In genomic region chr17:71018616-71019308, GRCm38 (mm10) we compare ENCODE assay signal across 25 mouse cellular contexts. TPM values are rescaled to one million over a fixed set of nuclear protein-coding genes. Genes with fewer than 3 reads are reported as not detected.
DNase-seq lines count a peak whose midpoint lies in the region; ATAC-seq and TF ChIP-seq lines count a peak whose summit lies in the region.
"Had no signal": no experiment of that assay in that cellular context is flagged by ENCODE, and none has a peak within 500 bp of the region (broad histone marks: within the 10 kb centered on the region; RNA-seq: fewer than 3 reads in every experiment).

No protein-coding gene starts in this region.

- TF ChIP-seq CTCF in heart, postnatal 0 days (IDR thresholded peaks at IDR 0.05; ENCODE audit: low read depth), result no peak

- H3K79me2 ChIP-seq in myocyte (ENCODE audit: control insufficient read depth, insufficient read depth), result no peaks in the 10 kb centered on the region

- TF ChIP-seq POLR2A in myocyte (IDR thresholded peaks at IDR 0.05; ENCODE audit: insufficient read length, low read depth), result no peak

- H3K36me3 ChIP-seq in heart, embryonic 15.5 days, result peaks cover 3% of the 10 kb centered on the region; the same call in 1 of the 2 replicates
- H3K36me3 ChIP-seq in heart, postnatal 0 days (replicated peaks; ENCODE audit: control insufficient read depth, insufficient read depth, low read length), result peaks cover 7% of the 10 kb centered on the region
- no peaks in the 10 kb centered on the region for H3K36me3 ChIP-seq in myocyte (ENCODE audit: control insufficient read depth, insufficient read depth)
- H3K36me3 ChIP-seq: embryonic facial prominence, embryonic 13.5 days; G1E; liver, embryonic 13.5 days; lung, embryonic 15.5 days had no signal

- DNase-seq in heart, adult 11 months, result peak; percentile 54
- DNase-seq in heart, adult 9 months (ENCODE audit: low spot score in 2 of 2), result no peak
- DNase-seq in heart, postnatal 36 days, result no peak
- no peak for DNase-seq in heart, postnatal 0 days (ENCODE audit: low spot score)
- no peak for DNase-seq in cerebellum, adult 18-20 months
- DNase-seq: adrenal gland, postnatal 10 days; cerebellum, postnatal 10 days; kidney, adult 18-20 months; kidney, postnatal 14 days; left cerebral cortex, postnatal 4 days; liver, embryonic 13.5 days; midbrain, embryonic 14.5 days; spleen, adult 18-20 months; thymus, postnatal 36 days had no signal

- intact Hi-C loops in heart, postnatal 36 days (cut with DNase I), result loop anchor here (2.0 kb wide), 1 partner anchor 14 kb away; no protein-coding TSS in a partner anchor

- WGBS in heart, embryonic 15.5 days, result 47% methylated on average over 15 of the region's 15 CpGs
- 38% methylated on average over 15 of the region's 15 CpGs for WGBS in heart, postnatal 0 days

- H3K9me3 ChIP-seq in heart, embryonic 15.5 days (replicated peaks), result no peaks in the 10 kb centered on the region
- H3K9me3 ChIP-seq in heart, postnatal 0 days (replicated peaks; ENCODE audit: control insufficient read depth, low read length), result no peaks in the 10 kb centered on the region
- H3K9me3 ChIP-seq: embryonic facial prominence, embryonic 13.5 days; G1E; liver, embryonic 13.5 days; lung, embryonic 15.5 days had no signal

- no peak for ATAC-seq in heart, embryonic 15.5 days (replicated peaks; ENCODE audit: insufficient number of reproducible peaks, insufficient read depth, low FRiP score, low read depth)
- no peak for ATAC-seq in heart, postnatal 0 days (ENCODE audit: insufficient read depth, low read depth)
- ATAC-seq: activated CD4-positive, CD25-positive, alpha-beta regulatory T cell, adult 4 months; forebrain, embryonic 16.5 days had no signal

- H3K4me2 ChIP-seq in heart, embryonic 15.5 days, result peak overlapping the region; percentile 32
- peak overlapping the region; percentile 74 for H3K4me2 ChIP-seq in heart, postnatal 0 days (ENCODE audit: low read depth, low read length)
- H3K4me2 ChIP-seq in myocyte (ENCODE audit: low read depth), result peak overlapping the region; percentile 2
- H3K4me2 ChIP-seq: embryonic facial prominence, embryonic 13.5 days; hindbrain, embryonic 14.5 days; lung, embryonic 15.5 days had no signal

- H3ac ChIP-seq in myocyte (ENCODE audit: control insufficient read depth, insufficient read length), result no peak overlapping the region

- H3K4me1 ChIP-seq in heart, embryonic 15.5 days (replicated peaks), result peaks cover 42% of the 10 kb centered on the region
- peaks cover 22% of the 10 kb centered on the region for H3K4me1 ChIP-seq in heart, postnatal 0 days (ENCODE audit: control insufficient read depth, insufficient read depth)

- H3K27me3 ChIP-seq in heart, embryonic 15.5 days, result no peaks in the 10 kb centered on the region
- H3K27me3 ChIP-seq in heart, postnatal 0 days (ENCODE audit: control insufficient read depth, insufficient read depth, low read length), result no peaks in the 10 kb centered on the region
- H3K27me3 ChIP-seq in myocyte (ENCODE audit: control insufficient read depth, insufficient read depth, insufficient read length), result no peaks in the 10 kb centered on the region
- H3K27me3 ChIP-seq: embryonic facial prominence, embryonic 13.5 days; liver, embryonic 13.5 days; lung, embryonic 15.5 days had no signal

- H3K27ac ChIP-seq in heart, embryonic 15.5 days, result peak overlapping the region; percentile 97
- peak overlapping the region; percentile 99 for H3K27ac ChIP-seq in heart, postnatal 0 days (ENCODE audit: low read depth)
- H3K27ac ChIP-seq: embryonic facial prominence, embryonic 13.5 days; hindbrain, embryonic 14.5 days; layer of hippocampus, adult 2 months; left cerebral cortex, adult 2 months; liver, embryonic 13.5 days; macrophage had no signal

- no peak for TF ChIP-seq EP300 in heart, postnatal 0 days (IDR thresholded peaks at IDR 0.05; ENCODE audit: low read depth)

- H3K9ac ChIP-seq in heart, embryonic 15.5 days, result no peak overlapping the region
- peak overlapping the region; percentile 79; the same call in 1 of the 2 replicates for H3K9ac ChIP-seq in heart, postnatal 0 days (replicated peaks; ENCODE audit: low read depth, low read length)
- H3K9ac ChIP-seq: embryonic facial prominence, embryonic 13.5 days; hindbrain, embryonic 14.5 days; lung, embryonic 15.5 days had no signal

- H3K4me3 ChIP-seq in heart, embryonic 15.5 days, result peak overlapping the region; percentile 56
- H3K4me3 ChIP-seq in heart, postnatal 0 days (ENCODE audit: low read depth, low read length), result peak overlapping the region; percentile 58
- peak overlapping the region; percentile 16 for H3K4me3 ChIP-seq in myocyte
- H3K4me3 ChIP-seq: embryonic facial prominence, embryonic 13.5 days; layer of hippocampus, adult 2 months; left cerebral cortex, adult 2 months; liver, embryonic 13.5 days; lung, embryonic 15.5 days had no signal

TF ChIP-seq in myocyte, 11 proteins besides CTCF, POLR2A, EP300 and RAD21:
- TF ChIP-seq CEBPB (IDR thresholded peaks at IDR 0.05; ENCODE audit: insufficient read depth, poor library complexity, severe bottlenecking) (no peak), SRF (IDR thresholded peaks at IDR 0.05; ENCODE audit: control insufficient read depth, insufficient read length, low read depth) (no peak), TCF12 (IDR thresholded peaks at IDR 0.05; ENCODE audit: insufficient read depth, poor library complexity, severe bottlenecking) (no peak), USF1 (IDR thresholded peaks at IDR 0.05; ENCODE audit: low read depth) (no peak), TCF3 (IDR thresholded peaks at IDR 0.05; ENCODE audit: insufficient read length, low read depth) (no peak), REST (IDR thresholded peaks at IDR 0.05; ENCODE audit: insufficient read depth, insufficient read length) (no peak), E2F4 (IDR thresholded peaks at IDR 0.05; ENCODE audit: insufficient read depth) (no peak), POLR2AphosphoS2 (IDR thresholded peaks at IDR 0.05; ENCODE audit: insufficient read length, low read depth) (no peak), MAX (IDR thresholded peaks at IDR 0.05; ENCODE audit: low read depth) (no peak), MYOG (IDR thresholded peaks at IDR 0.05; ENCODE audit: control insufficient read depth in 1 of 3, insufficient read depth in 1 of 3, insufficient read length in 2 of 3, low read depth in 2 of 3) (no peak), MYOD1 (IDR thresholded peaks at IDR 0.05; ENCODE audit: control insufficient read depth in 1 of 3, insufficient read length in 2 of 3, low read depth in 2 of 3) (no peak)
TF ChIP-seq in myocyte: peak in this region for 0.

RNA-seq across cellular contexts. Expression of gene Myl12a, which starts 16.1 kb away (rescaled TPM):
- polyA plus RNA-seq in heart, embryonic 15.5 days (2015; fragmentation: Nextera tagmentation; extraction: Ambion mirVana), result 619 and 705 TPM in 2 replicates
- 1,000 to 10,000 TPM; 1,077 to 1,160 TPM for total RNA-seq in heart, postnatal 36 days (2021)
- 429 and 487 TPM in 2 replicates for total RNA-seq in heart, postnatal 0 days (2014; rRNA removed; ENCODE audit: low replicate concordance)
- 773 and 817 TPM in 2 replicates for polyA plus RNA-seq in heart, postnatal 0 days (2015; fragmentation: Nextera tagmentation; extraction: Ambion mirVana)
- polyA plus RNA-seq in myocyte (2012; fragmentation: generic; extraction: Trizol), result 880 TPM

RNA-seq across cellular contexts. Expression of gene Myom1, which starts 16.3 kb away (rescaled TPM):
- 164 and 185 TPM in 2 replicates for polyA plus RNA-seq in heart, embryonic 15.5 days (2015; fragmentation: Nextera tagmentation; extraction: Ambion mirVana)
- 1,000 to 10,000 TPM; 1,078 to 1,194 TPM for total RNA-seq in heart, postnatal 36 days (2021)
- total RNA-seq in heart, postnatal 0 days (2014; rRNA removed; ENCODE audit: low replicate concordance), result 392 and 459 TPM in 2 replicates
- polyA plus RNA-seq in heart, postnatal 0 days (2015; fragmentation: Nextera tagmentation; extraction: Ambion mirVana), result 214 and 238 TPM in 2 replicates
- 52.7 TPM for polyA plus RNA-seq in myocyte (2012; fragmentation: generic; extraction: Trizol)

Comparison
In these comparisons a context has a peak if more than half of its experiments do, and no peak if none do; other contexts are left out.
1. H3K4me2 ChIP-seq: peak in every context shown above with its lines; median percentile 74 in heart, postnatal 0 days; 32 in heart, embryonic 15.5 days; 2 in myocyte.